Mouse (Mus musculus) embryonic fibroblast, embryonic 13.5 days (primary cell): ENCODE data around the gene Usp20. TPM values are rescaled to one million over a fixed set of nuclear protein-coding genes. Genes with fewer than 3 reads are reported as not detected.
A peak's percentile ranks its signal among the peaks of the same experiment; 100 is the strongest.

Source experiments
- H3K27ac ChIP-seq: 2 replicates; pipeline ENCODE4 v1.5.1; 2012; ENCODE audit warnings: low read length, control low read depth, inconsistent platforms; ENCODE audit not compliant: insufficient read depth
- H3K4me1 ChIP-seq: 2 replicates; pipeline ENCODE4 v1.6.1; 2011; ENCODE audit warnings: low read length; ENCODE audit not compliant: control insufficient read depth, insufficient read depth
- H3K4me3 ChIP-seq: 2 replicates; pipeline ENCODE4 v1.5.1; 2011; ENCODE audit warnings: mild to moderate bottlenecking, control low read depth, low read length; ENCODE audit not compliant: insufficient read depth
- CTCF ChIP-seq: IDR thresholded peaks from 2 replicates; pipeline ENCODE4 v1.5.1; 2011; ENCODE audit warnings: mild to moderate bottlenecking, control low read depth, low read length, moderate library complexity, borderline replicate concordance; ENCODE audit not compliant: insufficient read depth
- POLR2A ChIP-seq: IDR thresholded peaks from 2 replicates; pipeline ENCODE4 v1.6.1; 2011; ENCODE audit warnings: low read depth, mild to moderate bottlenecking, control low read depth, low read length, moderate library complexity
- polyA plus RNA-seq: library from polyadenylated mRNA; stranded (reverse); fragments of >200 nt; gene quantifications from 2 replicates; pipeline ENCODE4 v1.2.4, GENCODE M21; 2011; ENCODE audit warnings: low read depth; ENCODE audit not compliant: missing spikeins, insufficient read length

Usp20 gene
- polyA plus RNA-seq, 1 experiment: 9.9 TPM

GRCm38 (mm10) chr2:31031972-31032371 lies 49.9 kb downstream of the Usp20 start:
- H3K27ac ChIP-seq: no peak overlapping the region
- H3K4me3 ChIP-seq: no peak overlapping the region
- H3K4me1 ChIP-seq: no peaks in the 10 kb centered on the region
- no peak for TF ChIP-seq POLR2A
- no peak for TF ChIP-seq CTCF

GRCm38 (mm10) chr2:31036811-31037210 lies 54.7 kb downstream of the Usp20 start:
- Histone ChIP-seq H3K4me1 (no peaks in the 10 kb centered on the region), H3K4me3 (no peak overlapping the region), H3K27ac (no peak overlapping the region)
- TF ChIP-seq POLR2A (no peak), CTCF (no peak)

- Histone ChIP-seq H3K27ac (no peak overlapping the region), H3K4me1 (peaks cover 4% of the 10 kb centered on the region; the same call in 1 of the 2 replicates), H3K4me3 (no peak overlapping the region)
- TF ChIP-seq CTCF (no peak), POLR2A (no peak)
Measured at GRCm38 (mm10) chr2:31040043-31040442, 58.0 kb downstream of the Usp20 start.

- Histone ChIP-seq H3K4me3 (no peak overlapping the region), H3K27ac (no peak overlapping the region), H3K4me1 (peaks cover 4% of the 10 kb centered on the region; the same call in 1 of the 2 replicates)
- TF ChIP-seq POLR2A (no peak), CTCF (no peak)
Measured at GRCm38 (mm10) chr2:31040487-31040886, 58.4 kb downstream of the Usp20 start.

GRCm38 (mm10) chr2:31041386-31041785 lies 59.3 kb downstream of the Usp20 start:
- no peak overlapping the region for H3K4me3 ChIP-seq
- no peak overlapping the region for H3K27ac ChIP-seq
- H3K4me1 ChIP-seq: peaks cover 4% of the 10 kb centered on the region; the same call in 1 of the 2 replicates
- TF ChIP-seq CTCF (no peak), POLR2A (no peak)

GRCm38 (mm10) chr2:31042881-31043280 lies 60.8 kb downstream of the Usp20 start:
- Histone ChIP-seq H3K4me1 (peaks cover 4% of the 10 kb centered on the region; the same call in 1 of the 2 replicates), H3K27ac (peak overlapping the region; percentile 7; the same call in 1 of the 2 replicates), H3K4me3 (no peak overlapping the region)
- TF ChIP-seq POLR2A (no peak), CTCF (no peak)

- no peak for TF ChIP-seq POLR2A
- no peak for TF ChIP-seq CTCF
- Histone ChIP-seq H3K4me1 (peaks cover 4% of the 10 kb centered on the region; the same call in 1 of the 2 replicates), H3K4me3 (no peak overlapping the region), H3K27ac (no peak overlapping the region)
Measured at GRCm38 (mm10) chr2:31043856-31044255, 61.8 kb downstream of the Usp20 start.

- TF ChIP-seq CTCF: no peak
- no peak for TF ChIP-seq POLR2A
- peaks cover 4% of the 10 kb centered on the region; the same call in 1 of the 2 replicates for H3K4me1 ChIP-seq
Measured at GRCm38 (mm10) chr2:31048037-31048436, 66.0 kb downstream of the Usp20 start.

GRCm38 (mm10) chr2:31052441-31052840 lies 70.4 kb downstream of the Usp20 start:
- Histone ChIP-seq H3K27ac (no peak overlapping the region), H3K4me1 (no peaks in the 10 kb centered on the region), H3K4me3 (no peak overlapping the region)
- TF ChIP-seq CTCF (no peak), POLR2A (no peak)

More at GRCm38 (mm10) chr2:31048037-31048436, 66.0 kb downstream of the Usp20 start:
- no peak overlapping the region for H3K27ac ChIP-seq
- H3K4me3 ChIP-seq: no peak overlapping the region

- H3K4me1 ChIP-seq: no peaks in the 10 kb centered on the region
- H3K27ac ChIP-seq: no peak overlapping the region
- H3K4me3 ChIP-seq: no peak overlapping the region
- no peak for TF ChIP-seq CTCF
- TF ChIP-seq POLR2A: no peak
Measured at GRCm38 (mm10) chr2:31053426-31053825, 71.3 kb downstream of the Usp20 start.
